Mouse (Mus musculus): ENCODE data around the gene Tldc2. TPM values are rescaled to one million over a fixed set of nuclear protein-coding genes. Genes with fewer than 3 reads are reported as not detected.

The Tldc2 gene
- total RNA-seq, 2 experiments from 2014 or later = not detected

GRCm38 (mm10) chr2:157137959-157138731 is 51.3 kb downstream of the Tldc2 start:
- intact Hi-C loops (cut with DNase I) = no loop called here
- DNase-seq (ENCODE audit: low spot score) = no peak

GRCm38 (mm10) chr2:157138808-157139207 is 52.0 kb downstream of the Tldc2 start:
- DNase-seq (ENCODE audit: low spot score) = no peak
- intact Hi-C loops (cut with DNase I) = no loop called here

DNA sequence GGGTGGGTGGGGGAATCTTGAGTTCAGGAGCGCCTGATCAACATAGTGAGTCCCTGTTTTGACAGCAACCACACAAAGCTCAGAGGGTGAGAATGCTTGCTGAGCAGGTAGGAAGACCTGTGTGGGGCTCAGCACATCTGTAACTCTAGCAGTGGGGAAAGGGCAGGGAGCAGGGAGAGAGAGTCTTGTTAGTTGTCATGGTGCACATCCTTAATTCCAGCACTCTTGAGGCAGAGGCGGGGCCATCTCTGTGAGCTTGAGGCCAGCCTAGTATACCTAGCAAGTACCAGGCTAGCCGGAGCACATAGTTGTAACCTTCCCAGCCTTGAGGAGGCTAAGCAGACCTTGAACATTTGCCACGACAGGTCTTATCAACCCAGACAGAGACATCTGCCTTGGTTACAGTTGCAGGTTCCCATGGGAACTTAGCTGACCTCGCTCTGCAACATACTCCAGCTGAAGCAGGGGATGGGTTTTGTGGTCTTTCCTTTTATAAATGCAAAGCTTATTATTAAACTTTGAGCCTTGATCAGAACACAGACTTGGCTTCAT is 52.5 kb downstream of the Tldc2 start:
- intact Hi-C loops (cut with DNase I) = no loop called here
- no peak for DNase-seq (ENCODE audit: low spot score)

DNA sequence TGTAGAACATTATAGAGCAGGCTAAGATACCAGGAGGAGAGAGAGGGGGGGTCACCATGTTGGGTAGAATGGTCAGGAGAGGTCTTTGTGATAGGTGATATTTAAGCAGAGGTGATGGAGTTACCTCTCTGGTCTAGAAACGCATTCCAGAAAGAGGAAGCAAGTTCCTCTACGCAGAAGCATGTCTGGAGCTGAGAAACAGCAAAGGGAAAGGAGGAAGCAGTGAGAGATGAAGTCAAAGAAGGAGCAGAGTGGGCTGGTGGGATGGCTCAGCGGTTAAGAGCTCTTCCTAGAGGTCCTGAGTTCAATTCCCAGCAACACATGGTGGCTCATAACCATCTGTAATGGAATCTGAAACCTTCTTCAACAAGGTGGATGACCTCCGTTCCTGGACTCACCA is 55.1 kb downstream of the Tldc2 start:
- DNase-seq (ENCODE audit: low spot score) = no peak
- intact Hi-C loops (cut with DNase I) = no loop called here

GRCm38 (mm10) chr2:157144132-157144531 is 57.3 kb downstream of the Tldc2 start:
- DNase-seq (ENCODE audit: low spot score) = no peak
- intact Hi-C loops (cut with DNase I) = no loop called here

GRCm38 (mm10) chr2:157145173-157145572 is 58.3 kb downstream of the Tldc2 start:
- DNase-seq (ENCODE audit: low spot score) = no peak
- intact Hi-C loops (cut with DNase I) = no loop called here

Other genes starting within 250 kb of the Tldc2 start
- gene Tgif2, start 247.0 kb upstream of the Tldc2 start, total RNA-seq (2021) = under 1 TPM; 0.75 to 0.95 TPM
- under 1 TPM; 0.57 to 0.89 TPM for gene 4930518I15Rik, start 229.1 kb upstream of the Tldc2 start, total RNA-seq (2021)
- 100 to 1,000 TPM; 124 to 125 TPM for gene Rab5if, start 223.9 kb upstream of the Tldc2 start, total RNA-seq (2021)
- not detected for gene Sla2, start 199.9 kb upstream of the Tldc2 start, total RNA-seq (2021)
- gene Ndrg3, start 95.0 kb upstream of the Tldc2 start, total RNA-seq (2021) = 10 to 100 TPM; 19.6 to 20.4 TPM
- 1 to 10 TPM; 1.5 to 2.1 TPM for gene Dsn1, start 79.9 kb upstream of the Tldc2 start, total RNA-seq (2021)
- 10 to 100 TPM; 11.9 to 14.1 TPM for gene Soga1, start 7.8 kb upstream of the Tldc2 start, total RNA-seq (2021)
- 10 to 100 TPM; 21.6 to 22.4 TPM for gene Samhd1, start 48.2 kb downstream of the Tldc2 start, total RNA-seq (2021)
- 1 to 10 TPM; 2.3 to 2.5 TPM for gene Rbl1, start 117.5 kb downstream of the Tldc2 start, total RNA-seq (2021)
- gene Rpn2, start 192.0 kb downstream of the Tldc2 start, total RNA-seq (2021) = 10 to 100 TPM; 85.1 to 94.2 TPM
- not detected for gene Mroh8, start 192.5 kb downstream of the Tldc2 start, total RNA-seq (2021)

All from heart, postnatal 25 days (tissue).